Comparison of ENCODE assay signal across 9 mouse cellular contexts in the genomic region with DNA sequence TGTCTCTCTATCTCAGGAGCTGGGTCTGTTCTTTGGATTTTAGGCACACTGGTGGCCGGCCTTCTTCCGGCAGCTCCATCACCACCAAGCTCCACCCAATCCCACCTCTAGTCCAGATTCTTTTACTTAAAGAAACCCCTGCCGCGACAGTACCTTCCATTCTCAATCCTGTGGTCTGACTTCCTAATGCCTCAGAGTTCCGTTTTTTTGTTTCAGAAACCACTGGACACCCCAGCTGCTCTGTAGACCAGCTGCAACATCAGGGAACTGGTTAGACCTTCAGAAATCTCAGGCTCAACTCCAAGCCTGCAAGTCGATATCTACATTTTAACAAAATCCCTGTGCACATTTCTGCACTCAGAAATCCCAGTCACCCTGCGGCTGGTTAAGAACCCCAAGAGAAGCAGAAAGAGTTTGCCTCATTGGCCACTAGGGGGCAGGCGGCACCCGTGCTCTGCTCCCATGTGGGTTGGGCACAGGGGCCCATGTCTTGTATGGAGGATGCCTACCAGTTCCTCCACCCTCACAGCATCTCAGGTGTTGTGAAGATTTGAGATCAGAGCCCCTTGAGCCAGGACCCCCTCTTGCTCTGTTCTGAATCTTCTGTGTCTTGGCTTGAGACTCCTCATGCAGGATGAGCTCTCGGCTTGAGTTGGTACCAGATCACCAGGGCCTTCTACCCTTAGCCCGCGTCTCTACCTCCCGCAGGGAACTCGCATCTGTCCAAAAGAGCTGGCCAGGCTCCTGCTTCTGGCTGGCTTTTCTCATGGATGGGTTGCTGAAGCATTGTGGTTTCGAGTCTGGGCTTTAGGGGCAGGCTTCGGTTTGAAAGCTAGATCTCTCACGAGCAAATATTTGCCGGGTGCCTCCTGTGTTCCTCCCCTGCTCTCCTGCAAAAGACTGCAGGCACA.
DNase-seq lines count a peak whose midpoint lies in the region; ATAC-seq lines count a peak whose summit lies in the region.
"Had no signal": no experiment of that assay in that cellular context is flagged by ENCODE, and none has a peak within 500 bp of the region (broad histone marks: within the 10 kb centered on the region; RNA-seq: fewer than 3 reads in every experiment).

No protein-coding gene starts in this region.

- no peaks in the 10 kb centered on the region for H3K4me1 ChIP-seq in forebrain, embryonic 14.5 days (ENCODE audit: control insufficient read depth, insufficient read depth, low read length)
- H3K4me1 ChIP-seq: limb, embryonic 12.5 days had no signal

- H3K9ac ChIP-seq in forebrain, embryonic 14.5 days (ENCODE audit: low read length) = no peak overlapping the region
- H3K9ac ChIP-seq: limb, embryonic 12.5 days had no signal

- H3K27me3 ChIP-seq in forebrain, embryonic 14.5 days (replicated peaks; ENCODE audit: control insufficient read depth, insufficient read depth, low read length) = no peaks in the 10 kb centered on the region

- no peaks in the 10 kb centered on the region for H3K36me3 ChIP-seq in forebrain, embryonic 14.5 days (ENCODE audit: control insufficient read depth, insufficient read depth, low read length)
- H3K36me3 ChIP-seq: limb, embryonic 12.5 days had no signal

- no peak overlapping the region for H3K27ac ChIP-seq in forebrain, embryonic 14.5 days (ENCODE audit: low read depth, low read length)
- H3K27ac ChIP-seq: limb, embryonic 12.5 days had no signal

- no peak overlapping the region for H3K4me2 ChIP-seq in forebrain, embryonic 14.5 days (ENCODE audit: low read length)
- H3K4me2 ChIP-seq: limb, embryonic 12.5 days had no signal

- intact Hi-C loops in heart, postnatal 36 days (cut with DNase I) = loop anchor here (1.0 to 5.0 kb wide), 5 partner anchors 92 to 453 kb away; no protein-coding TSS in a partner anchor

- WGBS in forebrain, embryonic 14.5 days = 49% methylated on average over 18 of the region's 18 CpGs

- 0 out of 2 replicates have a peak, but pooled peaks cover 3% of the 10 kb centered on the region for H3K9me3 ChIP-seq in forebrain, embryonic 14.5 days (replicated peaks; ENCODE audit: control insufficient read depth, low read length)

- no peak overlapping the region for H3K4me3 ChIP-seq in forebrain, embryonic 14.5 days (ENCODE audit: low read depth, low read length)
- H3K4me3 ChIP-seq: limb, embryonic 12.5 days had no signal

- peak; percentile 69 for ATAC-seq in forebrain, embryonic 14.5 days

- peak; percentile 78 for DNase-seq in Muller cell, postnatal 12 days (ENCODE audit: inconsistent ontology term)
- DNase-seq in c-Kit-positive CD71-positive TER-119-positive erythroid progenitor cells, embryonic 14.5 days (ENCODE audit: low spot score) = peak; percentile 24
- peak; percentile 86 for DNase-seq in forebrain, embryonic 14.5 days (ENCODE audit: low spot score)
- DNase-seq in heart, postnatal 36 days = peak; percentile 61 to 73
- peak; percentile 55 for DNase-seq in layer of hippocampus, adult 9-11 months
- DNase-seq in lung, postnatal 36 days = peak; percentile 64
- peak; percentile 76 for DNase-seq in right cerebral cortex, adult 18-20 months
- peak; percentile 70 for DNase-seq in urinary bladder, postnatal 25 days (ENCODE audit: low spot score)

Comparison
In these comparisons a context has a peak if more than half of its experiments do, and no peak if none do; other contexts are left out.
1. DNase-seq: peak in every context shown above with its lines; median percentile 86 in forebrain, embryonic 14.5 days; 78 in Muller cell, postnatal 12 days; 76 in right cerebral cortex, adult 18-20 months; 70 in urinary bladder, postnatal 25 days; 67 in heart, postnatal 36 days; 64 in lung, postnatal 36 days; 55 in layer of hippocampus, adult 9-11 months; 24 in c-Kit-positive CD71-positive TER-119-positive erythroid progenitor cells, embryonic 14.5 days.